Mouse (Mus musculus) G1E (cell line): ENCODE results near the gene Gm6525. TPM values are rescaled to one million over a fixed set of nuclear protein-coding genes. Genes with fewer than 3 reads are reported as not detected.

Experiments used
- ATAC-seq: 2 replicates; pipeline ENCODE4 v1.8.0; 2016; ENCODE audit warnings: mild to moderate bottlenecking; ENCODE audit not compliant: insufficient number of reproducible peaks, poor library complexity, low FRiP score, severe bottlenecking; ENCODE audit errors: extremely low read depth
- DNase-seq: peaks from one replicate; pipeline ENCODE4 v3.0.0; 2012; ENCODE audit warnings: low spot score
- H3K27me3 ChIP-seq: 2 replicates; pipeline ENCODE4 v1.6.1; 2012; ENCODE audit warnings: mild to moderate bottlenecking, low read length, inconsistent platforms; ENCODE audit not compliant: insufficient read depth
- H3K36me3 ChIP-seq: replicated peaks from 2 replicates; pipeline ENCODE3; 2012; ENCODE audit warnings: mild to moderate bottlenecking, inconsistent platforms
- H3K4me1 ChIP-seq: 2 replicates; pipeline ENCODE4 v1.6.1; 2012; ENCODE audit warnings: low read depth, low read length, inconsistent platforms, mixed read lengths; ENCODE audit not compliant: insufficient read depth
- H3K4me3 ChIP-seq: 2 replicates; pipeline ENCODE4 v1.5.1; 2012; ENCODE audit warnings: low read depth, mild to moderate bottlenecking, inconsistent platforms, low read length, moderate library complexity, mixed read lengths
- H3K9me3 ChIP-seq: replicated peaks from 2 replicates; pipeline ENCODE4 v1.6.1; 2012; ENCODE audit warnings: inconsistent platforms
- CTCF ChIP-seq: IDR thresholded peaks from 2 replicates; pipeline ENCODE4 v1.5.1; 2012; ENCODE audit warnings: low read depth, low read length, inconsistent platforms, mixed read lengths
- GATA1 ChIP-seq: IDR thresholded peaks from 2 replicates; pipeline ENCODE4 v1.6.1; 2012; ENCODE audit warnings: borderline replicate concordance, low read length, inconsistent platforms, mixed read lengths
- GATA2 ChIP-seq: IDR thresholded peaks from 2 replicates; pipeline ENCODE4 v1.6.1; 2012; ENCODE audit warnings: low read depth, low read length, inconsistent platforms, borderline replicate concordance
- POLR2AphosphoS5 ChIP-seq: IDR thresholded peaks from 2 replicates; pipeline ENCODE4 v1.6.1; 2012; ENCODE audit warnings: low read depth, low read length, inconsistent platforms; ENCODE audit not compliant: insufficient replicate concordance
- TAL1 ChIP-seq: conservative IDR thresholded peaks from 2 replicates; pipeline ENCODE4 v1.6.1; 2012; ENCODE audit warnings: low read depth, low read length, inconsistent platforms, mixed read lengths
- polyA plus RNA-seq: library from polyadenylated mRNA; stranded (reverse); fragments of >175 nt; gene quantifications from 2 replicates; pipeline ENCODE4 v1.2.3, GENCODE M21; 2012
- total RNA-seq, 2 experiments: library from RNA; stranded (forward) in 1 of 2; stranded (reverse) in 1 of 2; fragments of 200-1000 nt in 1 of 2; fragments of >200 nt in 1 of 2; fragmentation: Nextera tagmentation in 1 of 2; gene quantifications; 2 replicates each; pipeline ENCODE4 v1.2.3; 2014 to 2017

Gm6525 gene
- total and polyA plus RNA-seq, 3 experiments = 0.60 TPM; not detected in 2

GRCm38 (mm10) chr3:84180304-84180703 is 6.4 kb downstream of the Gm6525 start:
- Histone ChIP-seq H3K4me3 (no peak overlapping the region), H3K27me3 (peaks cover 15% of the 10 kb centered on the region), H3K4me1 (no peaks in the 10 kb centered on the region), H3K36me3 (no peaks in the 10 kb centered on the region), H3K9me3 (no peaks in the 10 kb centered on the region)
- no peak for ATAC-seq
- no peak for TF ChIP-seq CTCF
- TF ChIP-seq GATA1 = no peak
- TF ChIP-seq POLR2AphosphoS5 = no peak
- no peak for TF ChIP-seq GATA2
- no peak for TF ChIP-seq TAL1
- DNase-seq = no peak

- ATAC-seq (no peak), DNase-seq (no peak)
- TF ChIP-seq CTCF = no peak
- no peak for TF ChIP-seq GATA1
- TF ChIP-seq TAL1 = no peak
- no peak for TF ChIP-seq POLR2AphosphoS5
- Histone ChIP-seq H3K4me1 (no peaks in the 10 kb centered on the region), H3K36me3 (no peaks in the 10 kb centered on the region), H3K27me3 (peaks cover 15% of the 10 kb centered on the region), H3K4me3 (no peak overlapping the region), H3K9me3 (no peaks in the 10 kb centered on the region)
Measured at GRCm38 (mm10) chr3:84181102-84181501, 7.2 kb downstream of the Gm6525 start.

DNA sequence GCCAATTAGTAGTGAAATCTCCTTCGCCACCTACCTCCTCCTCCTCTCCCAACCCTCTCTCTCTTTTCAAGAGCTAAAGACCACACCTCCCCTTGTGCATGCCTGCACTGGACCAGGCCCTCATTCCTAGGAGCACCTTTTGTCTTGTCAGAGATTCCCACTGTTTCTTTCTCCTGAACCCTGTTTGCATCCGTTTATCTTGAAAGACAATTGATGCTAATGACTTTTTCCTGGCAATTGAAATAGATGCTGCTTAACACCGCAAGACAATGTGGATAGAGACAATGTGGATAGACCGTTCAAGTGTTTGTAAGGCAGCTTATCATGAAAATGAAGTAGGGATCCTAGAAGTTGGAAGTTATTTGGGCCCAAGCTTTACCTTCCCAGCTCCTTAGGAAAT is 7.8 kb downstream of the Gm6525 start:
- Histone ChIP-seq H3K4me1 (no peaks in the 10 kb centered on the region), H3K36me3 (no peaks in the 10 kb centered on the region), H3K4me3 (no peak overlapping the region), H3K9me3 (no peaks in the 10 kb centered on the region), H3K27me3 (peaks cover 15% of the 10 kb centered on the region)
- no peak for TF ChIP-seq TAL1
- TF ChIP-seq GATA2 = no peak
- TF ChIP-seq POLR2AphosphoS5 = no peak
- no peak for TF ChIP-seq CTCF
- TF ChIP-seq GATA1 = no peak
- ATAC-seq (no peak), DNase-seq (no peak)

- no peak for ATAC-seq
Measured at GRCm38 (mm10) chr3:84189629-84190173, 15.8 kb downstream of the Gm6525 start.

GRCm38 (mm10) chr3:84190513-84191061 is 16.7 kb downstream of the Gm6525 start:
- no peaks in the 10 kb centered on the region for H3K36me3 ChIP-seq
- H3K4me1 ChIP-seq = no peaks in the 10 kb centered on the region; the same call in 1 of the 2 replicates
- TF ChIP-seq POLR2AphosphoS5 (no peak), TAL1 (no peak), GATA1 (no peak), CTCF (no peak), GATA2 (no peak)
- no peak overlapping the region for H3K4me3 ChIP-seq
- ATAC-seq (no peak), DNase-seq (no peak)
- H3K9me3 ChIP-seq = no peaks in the 10 kb centered on the region
- H3K27me3 ChIP-seq = peaks cover 18% of the 10 kb centered on the region

More at GRCm38 (mm10) chr3:84189629-84190173, 15.8 kb downstream of the Gm6525 start:
- H3K9me3 ChIP-seq = no peaks in the 10 kb centered on the region
- no peak for DNase-seq
- no peaks in the 10 kb centered on the region for H3K36me3 ChIP-seq
- no peak for TF ChIP-seq GATA2
- no peak for TF ChIP-seq POLR2AphosphoS5
- no peak for TF ChIP-seq CTCF
- TF ChIP-seq GATA1 = no peak
- TF ChIP-seq TAL1 = no peak
- no peak overlapping the region for H3K4me3 ChIP-seq
- H3K4me1 ChIP-seq = no peaks in the 10 kb centered on the region; the same call in 1 of the 2 replicates
- peaks cover 18% of the 10 kb centered on the region for H3K27me3 ChIP-seq

DNA sequence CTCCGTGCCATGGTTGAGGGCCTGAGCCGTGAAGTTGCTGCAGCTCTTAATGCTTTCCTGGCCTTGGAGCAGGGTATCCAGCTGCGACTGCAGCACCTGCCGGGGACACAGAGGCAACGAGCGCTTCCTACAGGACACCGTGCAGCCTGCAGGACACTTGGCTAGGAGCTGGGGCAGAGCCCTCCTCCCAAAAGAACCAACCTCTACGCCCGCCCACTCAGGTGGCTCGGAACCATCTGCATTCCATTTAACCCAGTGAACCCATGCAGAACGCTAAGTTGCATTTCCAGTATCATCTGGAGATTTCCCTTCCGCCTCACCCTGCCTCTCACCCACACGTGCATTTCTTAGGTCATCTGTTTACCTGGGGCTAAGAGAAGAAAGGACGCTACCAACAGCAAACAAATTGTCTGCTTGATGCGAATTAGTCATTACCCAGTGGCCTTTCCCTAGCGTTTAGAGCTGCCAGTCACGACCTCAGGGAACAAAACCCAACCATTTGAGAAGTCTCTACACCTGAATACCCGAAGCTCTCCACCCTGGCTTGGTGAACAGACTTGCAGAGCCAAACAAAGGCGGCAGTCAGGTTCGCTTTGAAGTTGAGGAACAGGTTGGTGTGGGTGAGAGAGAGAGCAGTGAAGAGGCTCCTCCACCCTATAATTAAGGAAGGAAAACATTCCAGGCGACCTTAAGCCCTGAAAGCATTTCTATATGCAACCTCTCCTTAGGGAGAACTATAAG is 17.4 kb downstream of the Gm6525 start:
- peaks cover 18% of the 10 kb centered on the region for H3K27me3 ChIP-seq
- no peaks in the 10 kb centered on the region for H3K36me3 ChIP-seq
- TF ChIP-seq TAL1 (no peak), CTCF (no peak), POLR2AphosphoS5 (no peak)
- no peak for DNase-seq
- ATAC-seq = no peak
- no peaks in the 10 kb centered on the region for H3K9me3 ChIP-seq
- H3K4me1 ChIP-seq = no peaks in the 10 kb centered on the region; the same call in 1 of the 2 replicates
- no peak overlapping the region for H3K4me3 ChIP-seq
